Mouse (Mus musculus) intestine, embryonic 15.5 days (tissue): Measurements from ENCODE around the gene Krt33a. TPM values are rescaled to one million over a fixed set of nuclear protein-coding genes. Genes with fewer than 3 reads are reported as not detected.

Source experiments
- ATAC-seq: fragments of 200-750 bp; cut with Nextera tagmentation; 2 replicates; pipeline ENCODE4 v1.8.0; 2017; ENCODE audit warnings: moderate TSS enrichment, moderate library complexity
- H3K27ac ChIP-seq: fragments of 300-500 bp; sonication (generic); 2 replicates; pipeline ENCODE4 v1.5.1; 2015; ENCODE audit warnings: mild to moderate bottlenecking, inconsistent platforms
- H3K27me3 ChIP-seq: fragments of 300-500 bp; sonication (generic); replicated peaks from 2 replicates; pipeline ENCODE4 v1.6.1; 2015; ENCODE audit warnings: inconsistent platforms
- H3K36me3 ChIP-seq: fragments of 300-500 bp; sonication (generic); 2 replicates; pipeline ENCODE4 v1.6.1; 2015; ENCODE audit warnings: inconsistent platforms
- H3K4me1 ChIP-seq: fragments of 300-500 bp; sonication (generic); replicated peaks from 2 replicates; pipeline ENCODE4 v1.6.1; 2015; ENCODE audit warnings: inconsistent platforms
- H3K4me2 ChIP-seq: fragments of 300-500 bp; sonication (generic); replicated peaks from 2 replicates; pipeline ENCODE4 v1.6.1; 2015; ENCODE audit warnings: mild to moderate bottlenecking, inconsistent platforms
- H3K4me3 ChIP-seq: fragments of 300-500 bp; sonication (generic); replicated peaks from 2 replicates; pipeline ENCODE4 v1.5.1; 2015; ENCODE audit warnings: inconsistent platforms
- H3K9ac ChIP-seq: fragments of 300-500 bp; sonication (generic); 2 replicates; pipeline ENCODE4 v1.6.1; 2015; ENCODE audit warnings: inconsistent platforms
- H3K9me3 ChIP-seq: fragments of 300-500 bp; sonication (generic); 2 replicates; pipeline ENCODE4 v1.6.1; 2016; ENCODE audit warnings: inconsistent platforms
- WGBS: fragments of 180-500 bp; shearing (Covaris S2); methylation state at CpG from one replicate; pipeline ENCODE4 v1.1.7; 2015; 5-methylcytosine and 5-hydroxymethylcytosine counted together
- polyA plus RNA-seq: library from polyadenylated mRNA; unstranded; fragments of >200 nt; fragmentation: Nextera tagmentation; extraction: Ambion mirVana; gene quantifications from 2 replicates; pipeline ENCODE4 v1.2.1, GENCODE M21; 2015

Krt33a gene
- polyA plus RNA-seq, result not detected in 2 replicates

DNA sequence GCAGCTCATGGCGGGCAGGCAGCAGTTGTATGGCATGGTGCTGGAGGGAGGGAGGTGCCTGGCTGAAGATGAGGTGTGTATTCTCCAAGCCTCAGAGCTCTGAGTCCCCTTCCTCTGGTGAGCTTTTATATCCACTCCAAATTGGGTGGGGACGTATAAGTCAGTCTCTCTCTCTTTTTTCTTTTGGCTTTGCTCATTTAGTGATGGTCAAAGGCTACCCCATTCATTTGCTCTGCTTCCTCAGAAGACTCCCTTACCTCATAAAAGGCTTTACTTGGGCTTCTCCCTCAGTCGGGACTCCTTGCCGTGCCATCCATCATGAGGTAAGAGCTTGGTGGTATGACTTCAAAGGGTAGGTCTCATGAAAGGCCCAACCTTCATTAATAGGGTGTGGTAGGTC lies at the start of gene Krt33a:
Gene Krt33a, minus strand, starts transcription at position 101 of the 400 bp plus-strand sequence.
- Histone ChIP-seq H3K9me3 (no peaks in the 10 kb centered on the region), H3K9ac (no peak within 1 kb of the TSS), H3K36me3 (no peaks in the 10 kb centered on the region), H3K4me1 (no peaks in the 10 kb centered on the region), H3K27me3 (no peaks in the 10 kb centered on the region), H3K4me2 (no peak within 1 kb of the TSS), H3K4me3 (no peak within 1 kb of the TSS), H3K27ac (no peak within 1 kb of the TSS)
- 71% methylated on average over 4 of the region's 4 CpGs for WGBS
- ATAC-seq, result no peak

- WGBS, result 79% methylated on average over 8 of the region's 8 CpGs
- no peaks in the 10 kb centered on the region for H3K36me3 ChIP-seq
- no peaks in the 10 kb centered on the region for H3K9me3 ChIP-seq
- no peak overlapping the region for H3K4me2 ChIP-seq
- no peak overlapping the region for H3K4me3 ChIP-seq
- no peak for ATAC-seq
- H3K9ac ChIP-seq, result no peak overlapping the region
- H3K27ac ChIP-seq, result no peak overlapping the region
- no peaks in the 10 kb centered on the region for H3K4me1 ChIP-seq
- no peaks in the 10 kb centered on the region for H3K27me3 ChIP-seq
Observed at GRCm38 (mm10) chr11:100058875-100059274, 42.9 kb upstream of the Krt33a start.

DNA sequence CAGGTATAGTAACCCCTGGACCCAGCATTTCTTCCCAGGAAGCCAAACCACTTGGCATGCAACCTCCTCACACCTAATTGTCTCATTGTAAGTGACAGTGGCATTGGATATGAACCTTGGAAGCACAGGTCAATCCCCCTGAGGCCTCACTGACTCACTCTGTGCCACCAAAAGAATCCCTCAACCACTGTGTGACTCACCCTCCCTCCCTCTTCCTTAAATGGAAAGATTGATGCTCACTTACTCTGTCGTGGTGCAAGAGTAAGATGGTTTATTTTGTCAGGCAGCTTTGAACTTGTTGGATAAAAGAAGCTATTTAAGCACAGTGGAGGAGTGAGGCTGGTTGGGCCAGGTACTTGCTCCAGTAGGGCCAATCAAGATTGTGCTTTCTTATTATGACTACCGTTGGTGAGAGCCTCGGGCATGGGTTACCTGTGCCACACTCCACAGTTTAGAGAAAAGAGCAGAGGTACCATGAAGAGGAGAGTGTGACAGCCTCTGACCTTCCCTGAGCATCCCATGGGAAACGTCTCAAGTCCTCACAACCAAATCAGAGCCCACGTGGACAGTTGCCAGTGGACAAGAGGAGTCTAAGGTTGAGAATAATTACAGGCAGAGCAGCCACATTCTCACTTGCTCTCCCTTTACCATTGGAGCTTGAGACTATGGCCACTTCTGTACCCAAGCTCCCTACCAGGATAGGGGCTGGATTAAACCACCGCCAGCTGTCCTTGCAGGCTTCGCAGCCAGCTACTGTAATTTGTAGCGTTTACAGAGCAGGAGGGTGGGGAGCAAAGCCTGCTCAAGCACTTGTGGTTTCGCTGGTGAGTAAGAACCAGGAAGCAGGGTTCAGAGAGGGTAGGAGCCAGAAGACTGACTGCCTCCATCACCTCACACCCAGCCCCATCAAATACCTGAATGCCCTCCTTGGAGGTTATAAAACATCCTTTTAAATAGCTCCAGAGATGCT lies 40.0 kb upstream of the Krt33a start:
- ATAC-seq, result no peak
- H3K36me3 ChIP-seq, result no peaks in the 10 kb centered on the region
- H3K4me1 ChIP-seq, result no peaks in the 10 kb centered on the region
- no peaks in the 10 kb centered on the region for H3K27me3 ChIP-seq
- no peak overlapping the region for H3K27ac ChIP-seq
- 59% methylated on average over 9 of the region's 9 CpGs for WGBS
- no peaks in the 10 kb centered on the region for H3K9me3 ChIP-seq
- no peak overlapping the region for H3K9ac ChIP-seq
- H3K4me3 ChIP-seq, result no peak overlapping the region
- no peak overlapping the region for H3K4me2 ChIP-seq

DNA sequence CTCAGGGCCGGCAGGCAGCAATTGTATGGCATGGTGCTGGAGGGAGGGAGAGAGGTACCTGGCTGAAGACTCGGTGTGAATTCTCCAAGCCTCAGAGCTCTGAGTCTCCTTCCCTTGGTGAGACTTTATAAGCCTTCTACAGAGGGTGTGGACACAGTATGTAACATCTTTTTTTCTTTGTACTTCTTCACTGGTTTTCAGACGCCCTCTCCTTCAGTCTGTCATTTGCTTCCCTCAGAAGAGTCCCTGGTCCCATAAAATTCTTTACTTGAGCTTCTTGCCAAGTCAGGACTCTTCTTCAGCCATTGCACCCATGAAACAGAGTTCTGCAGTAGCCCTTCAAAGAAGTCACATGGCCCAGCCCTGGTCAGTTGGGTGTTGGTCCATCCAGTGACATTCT lies 34.4 kb upstream of the Krt33a start, which contains the start of gene Krt31:
Gene Krt31, minus strand, starts transcription at position 101 of the 400 bp plus-strand sequence.
- H3K4me2 ChIP-seq, result no peak within 1 kb of the TSS
- H3K36me3 ChIP-seq, result no peaks in the 10 kb centered on the region
- ATAC-seq, result no peak
- H3K4me3 ChIP-seq, result no peak within 1 kb of the TSS
- no peak within 1 kb of the TSS for H3K27ac ChIP-seq
- no peak within 1 kb of the TSS for H3K9ac ChIP-seq
- WGBS, result 85% methylated on average over 3 of the region's 3 CpGs
- 0 out of 2 replicates have a peak, but pooled peaks cover 3% of the 10 kb centered on the region for H3K4me1 ChIP-seq
- H3K9me3 ChIP-seq, result no peaks in the 10 kb centered on the region
- H3K27me3 ChIP-seq, result no peaks in the 10 kb centered on the region

DNA sequence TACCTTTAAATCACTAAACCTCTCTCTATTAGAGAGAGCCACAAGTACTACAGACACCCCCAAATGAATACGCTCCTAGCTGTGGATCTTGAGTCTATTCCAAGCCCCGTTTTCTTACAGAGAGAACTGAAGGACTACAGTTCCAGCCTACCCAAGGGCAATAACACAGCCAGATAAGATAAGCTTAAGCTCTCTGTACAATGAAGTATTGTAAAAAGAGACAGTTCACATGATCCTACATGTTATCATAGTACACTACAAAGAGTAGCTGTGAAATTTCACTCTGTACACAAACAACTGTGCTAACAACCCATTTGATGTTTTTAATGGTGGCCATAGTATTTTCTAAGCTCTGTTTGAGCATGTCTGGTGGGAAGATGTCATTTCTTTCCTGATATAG lies 31.2 kb upstream of the Krt33a start:
- peak; percentile 78; the same call in 1 of the 2 replicates for ATAC-seq
- Histone ChIP-seq H3K9ac (no peak overlapping the region), H3K27me3 (no peaks in the 10 kb centered on the region), H3K27ac (no peak overlapping the region), H3K4me2 (no peak overlapping the region), H3K4me3 (no peak overlapping the region), H3K36me3 (no peaks in the 10 kb centered on the region), H3K4me1 (0 out of 2 replicates have a peak, but pooled peaks cover 3% of the 10 kb centered on the region), H3K9me3 (no peaks in the 10 kb centered on the region)
- 67% methylated on average over 2 of the region's 2 CpGs for WGBS

- no peak overlapping the region for H3K4me2 ChIP-seq
- no peak overlapping the region for H3K9ac ChIP-seq
- no peaks in the 10 kb centered on the region for H3K27me3 ChIP-seq
- no peak overlapping the region for H3K27ac ChIP-seq
- H3K9me3 ChIP-seq, result no peaks in the 10 kb centered on the region
- WGBS, result 56% methylated on average over 6 of the region's 6 CpGs
- no peaks in the 10 kb centered on the region for H3K36me3 ChIP-seq
- no peak overlapping the region for H3K4me3 ChIP-seq
- H3K4me1 ChIP-seq, result 0 out of 2 replicates have a peak, but pooled peaks cover 3% of the 10 kb centered on the region
- ATAC-seq, result no peak
Observed at GRCm38 (mm10) chr11:100046303-100046866, 30.4 kb upstream of the Krt33a start.

DNA sequence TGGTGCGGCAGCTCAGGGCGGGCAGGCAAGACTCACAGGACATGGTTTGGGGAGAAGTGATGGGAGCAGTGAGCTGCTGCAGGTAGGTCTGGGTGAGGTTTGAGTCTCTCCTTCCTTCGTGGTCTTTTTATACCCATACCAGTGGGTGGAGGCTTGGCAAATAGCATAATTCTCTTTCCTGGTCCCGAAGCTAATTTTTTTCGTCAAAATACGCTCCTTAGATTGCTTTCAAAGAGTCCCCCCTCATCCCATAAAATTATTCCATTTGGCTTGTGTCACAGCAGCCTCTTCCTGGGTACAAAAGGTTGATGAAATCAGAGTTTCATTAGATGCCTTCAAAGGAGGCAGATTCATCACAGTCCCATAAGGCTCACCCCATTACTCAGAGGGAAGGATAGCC lies 25.4 kb upstream of the Krt33a start, which contains the start of gene Krt34:
Gene Krt34, minus strand, starts transcription at position 101 of the 400 bp plus-strand sequence.
- Histone ChIP-seq H3K27me3 (no peaks in the 10 kb centered on the region), H3K9ac (no peak within 1 kb of the TSS), H3K4me3 (no peak within 1 kb of the TSS), H3K4me2 (no peak within 1 kb of the TSS), H3K9me3 (no peaks in the 10 kb centered on the region), H3K36me3 (no peaks in the 10 kb centered on the region), H3K27ac (no peak within 1 kb of the TSS), H3K4me1 (0 out of 2 replicates have a peak, but pooled peaks cover under 1% of the 10 kb centered on the region)
- no peak for ATAC-seq
- WGBS, result 88% methylated on average over 6 of the region's 6 CpGs

DNA sequence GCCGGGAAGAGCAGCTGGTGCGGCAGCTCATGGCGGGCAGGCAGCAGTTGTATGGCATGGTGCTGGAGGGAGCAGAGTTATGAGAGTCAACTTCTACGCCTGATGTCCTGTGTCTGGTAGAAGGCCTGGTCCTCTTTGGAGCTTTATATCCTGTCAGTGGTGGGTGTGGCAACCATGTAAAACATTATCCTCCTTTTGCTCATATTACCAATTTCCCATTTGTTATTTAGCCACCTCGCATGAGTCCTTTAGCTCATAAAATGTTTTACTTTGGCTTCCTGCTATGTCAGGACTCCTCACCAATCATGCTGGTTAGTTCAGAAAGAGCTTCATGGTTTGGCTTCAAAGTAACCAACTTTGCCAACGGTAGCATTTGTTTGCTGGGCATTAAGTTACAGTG lies 13.8 kb upstream of the Krt33a start, which contains the start of gene Krt33b:
Gene Krt33b, minus strand, starts transcription at position 101 of the 400 bp plus-strand sequence.
- no peak for ATAC-seq
- H3K9me3 ChIP-seq, result no peaks in the 10 kb centered on the region
- H3K27ac ChIP-seq, result no peak within 1 kb of the TSS
- H3K4me2 ChIP-seq, result no peak within 1 kb of the TSS
- WGBS, result 86% methylated on average over 6 of the region's 6 CpGs
- H3K4me3 ChIP-seq, result no peak within 1 kb of the TSS
- no peaks in the 10 kb centered on the region for H3K36me3 ChIP-seq
- no peaks in the 10 kb centered on the region for H3K27me3 ChIP-seq
- H3K9ac ChIP-seq, result no peak within 1 kb of the TSS
- no peaks in the 10 kb centered on the region for H3K4me1 ChIP-seq

GRCm38 (mm10) chr11:100021438-100021837 lies 5.4 kb upstream of the Krt33a start:
- Histone ChIP-seq H3K4me3 (no peak overlapping the region), H3K9ac (no peak overlapping the region), H3K4me1 (no peaks in the 10 kb centered on the region), H3K27ac (no peak overlapping the region), H3K4me2 (no peak overlapping the region), H3K9me3 (no peaks in the 10 kb centered on the region), H3K36me3 (no peaks in the 10 kb centered on the region), H3K27me3 (no peaks in the 10 kb centered on the region)
- 72% methylated on average over 5 of the region's 5 CpGs for WGBS
- ATAC-seq, result no peak

- 82% methylated on average over 1 of the region's 1 CpGs for WGBS
- H3K4me3 ChIP-seq, result no peak overlapping the region
- no peak for ATAC-seq
Observed at GRCm38 (mm10) chr11:100019466-100019865, 3.5 kb upstream of the Krt33a start.

DNA sequence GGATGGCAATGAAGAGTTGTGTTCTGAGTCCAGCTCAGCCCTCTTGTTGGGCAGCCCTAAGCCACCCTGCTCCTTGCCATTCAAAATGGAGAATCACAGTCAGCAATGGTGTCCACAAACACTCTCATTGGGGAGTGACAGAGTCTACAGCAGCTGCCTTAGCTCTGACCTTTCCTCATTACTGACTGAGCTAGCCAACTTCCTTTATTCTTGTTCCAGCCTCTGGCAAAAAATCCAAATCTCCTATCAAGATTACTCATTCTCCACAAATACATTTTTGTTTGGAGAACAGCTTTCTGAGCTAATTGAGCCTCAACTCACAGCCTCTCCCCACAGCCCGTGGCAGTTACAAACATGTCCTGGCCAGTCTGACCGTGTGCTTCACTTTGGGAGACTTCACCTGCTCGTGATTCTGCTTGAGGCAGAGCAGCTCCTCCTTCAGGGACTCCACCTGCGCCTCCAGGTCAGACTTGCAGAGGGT lies 2.3 kb downstream of the Krt33a start:
- Histone ChIP-seq H3K27ac (no peak overlapping the region), H3K4me2 (no peak overlapping the region), H3K27me3 (no peaks in the 10 kb centered on the region), H3K9me3 (no peaks in the 10 kb centered on the region), H3K9ac (no peak overlapping the region), H3K4me3 (no peak overlapping the region), H3K36me3 (no peaks in the 10 kb centered on the region), H3K4me1 (no peaks in the 10 kb centered on the region)
- WGBS, result 46% methylated on average over 4 of the region's 4 CpGs
- ATAC-seq, result no peak

More at GRCm38 (mm10) chr11:100019466-100019865, 3.5 kb upstream of the Krt33a start:
- H3K9me3 ChIP-seq, result no peaks in the 10 kb centered on the region
- no peak overlapping the region for H3K9ac ChIP-seq
- H3K4me2 ChIP-seq, result no peak overlapping the region
- H3K27me3 ChIP-seq, result no peaks in the 10 kb centered on the region
- no peak overlapping the region for H3K27ac ChIP-seq
- no peaks in the 10 kb centered on the region for H3K36me3 ChIP-seq
- no peaks in the 10 kb centered on the region for H3K4me1 ChIP-seq

DNA sequence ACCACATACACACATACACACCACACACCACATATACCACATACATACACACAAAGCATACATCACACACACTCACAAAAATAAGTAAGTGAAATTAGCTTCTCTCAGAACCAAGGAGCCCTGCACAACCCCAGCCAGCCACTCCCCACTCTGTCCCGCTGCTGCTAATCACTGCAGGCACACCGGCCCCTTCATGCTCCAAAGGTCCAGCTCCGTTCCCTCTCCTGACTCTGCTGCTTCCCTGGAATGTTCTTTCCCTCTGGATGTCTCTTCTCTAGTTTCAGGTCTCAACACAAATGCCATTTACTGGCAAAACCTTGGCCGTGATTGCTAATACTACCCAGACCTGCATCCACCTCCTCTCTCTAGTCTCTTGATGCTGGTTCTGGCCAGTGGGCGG lies 5.3 kb downstream of the Krt33a start:
- H3K4me3 ChIP-seq, result no peak overlapping the region
- no peaks in the 10 kb centered on the region for H3K36me3 ChIP-seq
- H3K9ac ChIP-seq, result no peak overlapping the region
- H3K27ac ChIP-seq, result no peak overlapping the region
- H3K9me3 ChIP-seq, result no peaks in the 10 kb centered on the region
- H3K4me2 ChIP-seq, result no peak overlapping the region
- H3K4me1 ChIP-seq, result no peaks in the 10 kb centered on the region
- WGBS, result 69% methylated on average over 5 of the region's 5 CpGs
- no peak for ATAC-seq
- H3K27me3 ChIP-seq, result no peaks in the 10 kb centered on the region
